Mouse (Mus musculus) cerebellum, adult (tissue): ENCODE results near the gene Tpo.

Experiments
- ATAC-seq: cut with Nextera tagmentation; 2 replicates; pipeline ENCODE4 v1.9.2; 2017; ENCODE audit warnings: mild to moderate bottlenecking, moderate library complexity, mixed read lengths; ENCODE audit not compliant: insufficient number of reproducible peaks, low FRiP score, low TSS enrichment

The Tpo gene

GRCm38 (mm10) chr12:30024264-30024825 lies 108.1 kb downstream of the Tpo start:
- no peak for ATAC-seq

- ATAC-seq, result no peak
These were observed 108.9 kb downstream of the Tpo start for GRCm38 (mm10) chr12:30023491-30023890.

- no peak for ATAC-seq
These were observed 112.0 kb downstream of the Tpo start for GRCm38 (mm10) chr12:30020447-30020846.

GRCm38 (mm10) chr12:30017131-30017530 lies 115.3 kb downstream of the Tpo start:
- ATAC-seq, result no peak

GRCm38 (mm10) chr12:30015501-30015900 lies 116.9 kb downstream of the Tpo start:
- ATAC-seq, result no peak

- no peak for ATAC-seq
These were observed 123.7 kb downstream of the Tpo start for GRCm38 (mm10) chr12:30008741-30009140.

- no peak for ATAC-seq
These were observed 125.8 kb downstream of the Tpo start for GRCm38 (mm10) chr12:30006586-30006985.
